Mouse (Mus musculus) cerebellum, adult (tissue): ENCODE measurements around the gene Ghdc.
"Not testable (repeated sequence)": the region's sequence is repeated elsewhere in the genome, so short reads cannot be mapped to it uniquely, and the experiment has no call there.

Experiments
- ATAC-seq: cut with Nextera tagmentation; 2 replicates; pipeline ENCODE4 v1.9.2; 2017; ENCODE audit warnings: mild to moderate bottlenecking, moderate library complexity, mixed read lengths; ENCODE audit not compliant: insufficient number of reproducible peaks, low FRiP score, low TSS enrichment

Ghdc gene

DNA sequence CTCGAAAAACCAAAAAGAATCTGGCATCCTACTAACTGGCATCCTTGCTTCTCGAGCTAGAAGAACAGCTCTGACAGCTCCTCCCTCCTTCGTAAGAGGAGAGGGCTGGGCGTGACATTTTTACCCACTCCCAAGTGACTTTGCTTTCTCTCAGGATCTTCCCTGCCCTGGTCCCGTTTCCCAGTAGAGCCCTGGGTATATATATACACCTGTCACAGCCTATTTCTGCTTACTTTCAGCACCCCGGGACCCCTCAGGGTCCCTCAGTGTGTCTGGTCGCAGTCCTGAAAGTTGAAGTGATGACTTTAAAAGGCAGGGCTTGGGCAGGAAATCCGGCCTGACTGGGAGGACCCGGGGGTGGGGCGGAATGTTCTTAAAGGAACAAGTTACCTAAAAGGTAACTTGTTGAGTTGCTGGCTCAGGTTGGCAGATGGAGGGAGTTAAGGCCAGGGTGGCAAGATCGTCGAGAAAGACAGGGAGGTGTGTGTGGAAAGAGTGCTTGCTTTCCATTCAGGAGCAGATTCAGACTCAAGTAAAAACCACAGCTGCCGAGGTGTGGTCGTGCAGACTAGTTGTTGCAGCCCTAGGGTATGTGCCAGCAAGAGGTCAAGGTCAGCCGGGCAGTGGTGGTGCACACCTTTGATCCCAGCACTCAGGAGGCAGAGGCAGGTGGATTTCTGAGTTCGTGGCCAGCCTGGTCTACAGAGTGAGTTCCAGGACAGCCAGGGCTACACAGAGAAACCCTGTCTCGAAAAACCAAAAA is at the start of gene Ghdc:
Ghdc (minus strand) TSS at position 312 of the 763 bp plus-strand sequence.
- no peak for ATAC-seq

DNA sequence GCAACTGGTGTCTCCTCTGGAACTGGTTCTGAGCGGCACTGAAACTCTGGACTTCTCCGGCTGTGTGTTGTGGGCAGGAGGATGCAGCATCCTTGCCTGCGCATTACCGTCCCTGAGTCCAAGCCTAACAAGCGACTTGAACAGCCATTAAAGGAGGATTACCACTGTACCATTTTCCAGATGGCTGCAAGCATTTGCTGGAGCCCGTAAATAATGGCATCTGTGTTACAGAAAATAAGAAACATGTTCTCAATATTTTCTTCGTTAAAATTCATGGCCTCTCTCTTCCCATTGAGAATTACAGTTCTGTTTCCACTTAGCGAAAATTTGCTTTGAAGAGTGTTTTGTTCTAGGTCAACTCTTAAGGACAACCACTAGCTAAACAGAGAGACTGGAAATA is 49.3 kb upstream of the Ghdc start:
- ATAC-seq = no peak

DNA sequence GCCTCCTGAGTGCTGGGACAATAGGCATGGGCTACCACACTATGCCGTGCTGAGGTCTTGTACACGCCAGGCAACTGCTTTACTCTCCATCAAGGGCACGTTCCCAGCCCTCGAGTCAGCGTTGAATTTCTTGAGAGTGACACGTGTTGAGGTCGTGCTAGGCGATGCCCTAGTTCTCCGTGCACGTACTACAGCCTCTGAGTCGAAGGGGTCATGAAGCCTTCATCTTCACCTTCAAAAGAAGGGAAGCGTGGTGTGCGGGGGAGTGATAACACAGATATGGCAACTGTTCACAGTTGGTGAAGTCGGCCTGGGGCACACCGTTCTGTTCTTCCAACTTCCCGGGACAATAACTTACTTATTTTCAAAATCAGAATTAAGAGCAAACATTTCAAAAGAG is 48.9 kb upstream of the Ghdc start:
- no peak for ATAC-seq

DNA sequence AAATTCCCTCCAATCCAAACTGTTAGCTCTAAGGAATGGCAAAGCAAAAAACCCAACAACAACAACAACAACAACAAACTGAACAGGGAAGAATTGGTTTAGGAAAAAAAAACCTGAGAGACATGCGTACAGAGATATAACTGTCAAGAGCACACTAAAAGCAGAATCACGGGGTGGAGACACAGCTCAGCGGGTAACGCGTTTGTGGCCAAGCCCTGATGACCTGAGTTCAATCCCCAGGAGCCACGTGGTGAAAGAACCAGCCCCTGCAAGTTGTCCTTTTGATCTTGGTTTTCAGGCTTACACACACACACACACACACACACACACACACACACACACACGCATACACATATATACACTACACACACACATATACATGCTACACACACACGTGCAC is 48.3 kb upstream of the Ghdc start:
- ATAC-seq = no peak

DNA sequence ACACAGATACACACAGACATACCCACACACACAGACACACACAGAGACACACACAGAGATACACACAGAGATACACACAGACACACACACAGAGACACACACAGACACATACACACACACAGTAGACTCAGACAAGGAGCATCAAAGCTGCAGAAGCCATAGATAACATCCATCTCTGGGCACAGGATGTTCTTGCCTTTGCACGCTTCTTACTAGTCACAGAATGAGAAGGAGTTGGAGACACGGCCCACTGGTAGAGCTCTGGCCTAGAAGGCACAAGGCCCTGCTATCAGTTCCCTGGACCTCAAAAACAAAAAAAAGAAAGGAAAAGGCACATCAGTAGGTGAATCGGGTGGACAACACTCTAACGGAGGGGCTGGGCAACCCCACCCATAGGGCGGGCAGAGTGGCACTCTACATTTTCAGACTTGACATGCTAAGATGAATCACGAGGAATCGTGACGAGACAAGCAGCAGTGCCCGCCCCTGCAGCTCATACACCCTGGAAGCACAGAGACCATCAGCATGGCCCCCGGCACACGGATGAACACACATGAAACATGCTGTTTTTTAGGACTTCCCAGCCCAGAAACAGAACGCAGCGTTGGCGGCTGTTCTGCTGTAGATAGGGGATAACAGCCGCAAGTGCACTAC is 47.7 kb upstream of the Ghdc start:
- ATAC-seq = no peak

DNA sequence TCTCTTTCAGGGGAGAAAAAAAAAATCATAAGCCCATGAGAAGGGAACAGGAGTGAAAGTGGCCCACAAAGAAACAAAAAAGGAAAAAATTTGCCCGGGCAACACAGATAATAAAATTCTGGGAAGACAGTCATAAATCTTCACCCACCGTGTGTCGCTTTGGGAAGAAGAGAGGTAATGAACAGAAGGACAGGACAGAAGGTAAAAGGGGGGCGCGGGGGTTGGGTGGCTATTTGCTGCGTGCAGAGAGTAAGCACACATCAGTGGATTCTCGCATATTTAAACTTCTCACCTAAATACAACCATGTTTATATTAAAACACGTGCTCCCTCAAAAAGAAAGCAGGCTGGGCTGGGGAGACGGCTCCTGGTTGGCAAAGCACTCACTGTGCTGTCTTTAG is 46.6 kb upstream of the Ghdc start:
- ATAC-seq = no peak

DNA sequence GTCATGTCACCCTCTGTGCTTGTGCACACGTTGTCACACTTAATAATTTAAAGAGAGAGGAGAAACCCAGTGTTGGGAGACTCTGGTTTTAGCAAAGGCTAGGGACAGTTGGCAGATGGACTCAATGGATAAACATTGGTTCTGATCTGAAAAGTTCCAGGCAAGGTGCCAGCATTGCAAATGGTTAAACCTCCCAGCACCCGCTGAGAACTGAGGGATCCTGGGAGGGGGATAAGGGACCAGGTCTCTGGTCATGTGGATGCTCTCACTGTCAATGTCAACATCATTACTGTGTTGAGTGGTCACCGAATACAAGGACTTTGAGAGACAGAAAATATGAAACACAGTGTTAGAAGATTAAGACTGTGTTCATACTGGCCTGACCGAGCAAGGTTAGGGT is 46.0 kb upstream of the Ghdc start:
- ATAC-seq = no peak; the same call in 1 of the 2 replicates

DNA sequence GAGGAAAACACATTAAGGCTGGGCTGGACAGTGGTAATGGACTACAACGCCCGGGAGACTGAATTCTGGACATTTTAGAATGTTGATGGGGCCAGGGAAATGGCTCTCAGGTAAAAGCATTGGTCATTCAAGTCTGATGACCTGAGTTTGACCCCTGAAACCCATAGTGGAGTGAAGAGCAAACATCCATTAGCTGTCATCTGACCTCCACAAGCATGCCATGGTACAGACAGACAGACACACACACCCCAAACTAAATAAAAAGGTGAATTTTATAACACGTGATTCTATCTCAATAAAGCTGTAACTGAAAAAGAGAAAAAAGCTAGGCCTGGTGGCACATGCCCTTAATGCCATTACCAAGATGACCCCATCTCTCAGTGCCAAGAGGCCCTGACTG is 45.6 kb upstream of the Ghdc start:
- no peak for ATAC-seq

DNA sequence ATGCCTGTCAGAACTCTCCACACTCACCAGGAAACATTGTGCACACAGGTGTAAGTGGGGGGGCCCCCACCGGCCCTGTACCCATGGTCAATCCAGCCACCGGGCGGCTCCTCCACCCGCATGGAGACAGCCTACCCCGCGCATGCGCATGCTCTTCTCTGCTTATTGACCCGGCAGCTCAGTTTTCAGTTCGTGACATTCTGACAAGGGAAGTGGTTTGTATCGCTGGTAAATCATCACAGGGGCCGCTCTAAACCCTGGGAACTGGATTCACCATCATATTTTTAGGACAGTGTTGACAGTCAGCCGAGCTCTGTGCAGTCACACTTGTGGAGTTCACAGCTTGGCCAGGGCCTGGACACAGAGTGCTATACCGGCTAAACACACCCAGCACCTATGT is 43.7 kb upstream of the Ghdc start:
- no peak for ATAC-seq

DNA sequence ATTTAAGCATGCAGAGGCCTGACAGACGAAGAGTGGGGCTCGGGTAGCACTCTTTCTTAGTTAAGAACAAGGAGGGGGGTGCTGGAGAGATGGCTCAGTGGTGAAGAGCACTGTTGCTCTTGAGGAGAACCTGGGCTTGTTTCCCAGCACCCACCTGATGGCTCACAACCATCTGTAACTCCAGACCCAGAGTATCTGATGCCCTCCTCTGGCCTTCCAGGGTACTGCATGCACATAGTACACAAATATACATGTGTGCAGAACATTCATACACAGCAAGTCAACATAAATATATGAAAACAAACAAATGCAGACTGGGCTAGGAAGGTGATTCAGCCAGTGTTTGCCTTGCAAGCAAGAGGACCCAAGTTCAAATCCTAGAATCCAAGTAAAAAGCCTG is 40.4 kb upstream of the Ghdc start:
- no peak for ATAC-seq

DNA sequence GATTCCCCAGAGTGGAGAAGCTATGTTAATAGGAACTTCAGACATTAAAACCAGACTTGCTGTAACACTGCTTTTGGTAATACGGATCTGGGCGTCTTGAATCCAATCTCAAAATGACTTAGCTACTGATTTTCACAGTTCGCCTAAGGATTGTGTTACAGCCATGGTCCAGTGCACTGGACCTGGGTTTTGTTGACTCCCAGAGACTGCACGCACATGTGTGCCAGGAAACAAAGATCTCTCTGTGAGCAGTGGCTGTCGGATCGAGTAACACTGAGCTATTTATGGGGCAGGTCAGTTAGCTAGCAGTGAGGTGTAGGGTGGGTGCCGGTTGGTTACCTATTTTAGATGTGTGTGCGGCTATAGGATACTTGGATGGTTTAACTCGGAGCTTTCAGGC is 39.8 kb upstream of the Ghdc start:
- no peak for ATAC-seq

DNA sequence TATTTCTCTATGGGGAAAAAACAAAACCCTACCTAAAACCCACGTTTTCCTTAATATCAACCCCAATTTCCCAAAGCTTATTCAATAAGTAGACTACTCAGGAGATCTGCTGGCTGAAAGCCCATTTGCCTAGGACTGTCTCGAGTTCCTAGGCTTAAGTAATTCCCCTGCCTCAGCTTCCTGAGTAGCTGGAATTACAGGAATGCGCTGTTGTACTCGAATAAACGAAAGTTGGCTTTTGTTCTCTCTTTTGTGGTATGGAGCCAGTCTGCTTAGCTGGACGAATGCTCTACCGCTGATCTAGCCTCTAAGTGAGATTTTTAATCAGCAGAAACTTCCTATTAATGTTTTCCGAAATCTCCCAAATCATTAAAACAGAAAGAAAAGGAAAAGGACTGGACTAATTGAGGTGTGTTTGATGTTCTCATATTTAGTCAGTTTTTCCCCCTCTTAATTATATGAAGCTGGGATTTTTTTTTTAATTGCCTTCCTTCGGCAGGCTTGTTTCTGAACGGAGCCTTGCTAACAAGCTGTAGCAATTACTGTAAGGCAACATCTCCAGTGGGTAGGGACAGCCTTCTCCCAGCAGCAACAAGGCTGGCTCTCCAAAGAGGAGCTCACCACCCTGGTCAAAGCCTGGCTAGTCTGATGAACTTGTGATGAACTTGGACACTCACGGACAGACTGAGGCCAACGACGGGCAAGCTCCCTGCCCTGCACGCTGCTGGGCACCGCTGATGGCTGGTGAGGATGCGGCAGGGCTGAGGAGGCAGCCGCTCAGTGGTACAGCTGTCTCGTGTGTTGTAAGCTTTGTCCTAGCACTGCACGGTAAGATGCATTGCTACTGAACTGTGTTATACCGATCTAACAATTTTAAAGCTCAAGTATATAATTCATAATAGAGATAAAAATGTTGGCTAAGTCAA is 35.9 kb upstream of the Ghdc start:
- ATAC-seq = no peak

DNA sequence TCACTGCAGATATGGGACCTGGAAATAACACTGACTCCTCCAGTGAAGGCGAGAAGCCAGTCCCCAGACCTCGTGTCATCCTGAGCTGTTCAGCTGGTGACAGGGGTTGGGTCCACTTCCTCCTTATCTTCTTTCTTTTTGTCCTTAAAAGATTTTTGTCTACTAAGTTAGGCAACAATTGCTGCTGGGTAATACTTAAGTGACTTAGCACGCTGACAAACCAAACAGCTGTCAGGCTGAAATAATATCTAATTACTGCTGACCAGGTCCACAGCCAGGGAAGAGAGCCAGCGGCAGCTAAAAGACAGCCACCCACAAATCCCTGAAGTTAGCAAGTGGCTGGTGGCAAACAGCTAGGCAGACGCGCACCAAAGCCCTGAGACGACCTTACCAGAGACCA is 34.8 kb upstream of the Ghdc start:
- ATAC-seq = no peak

DNA sequence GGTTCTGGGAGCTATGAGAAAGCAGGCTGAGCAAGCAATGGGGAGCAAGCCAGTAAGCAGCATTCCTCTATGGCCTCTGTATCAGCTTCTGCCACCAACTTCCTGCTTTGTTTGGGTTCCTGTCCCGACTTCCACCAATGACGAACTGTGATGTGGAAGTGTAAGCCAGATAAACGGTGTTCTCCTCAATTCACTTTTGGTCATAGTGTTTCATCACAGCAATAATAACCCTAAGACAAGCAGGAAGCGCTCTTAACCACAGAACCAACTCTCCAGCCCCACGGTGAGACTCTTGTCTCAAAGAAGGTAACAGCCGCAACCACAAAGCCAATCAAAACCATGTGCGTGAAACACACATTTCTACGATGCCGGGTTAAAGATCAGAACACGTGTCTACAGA is 33.7 kb upstream of the Ghdc start:
- no peak for ATAC-seq

DNA sequence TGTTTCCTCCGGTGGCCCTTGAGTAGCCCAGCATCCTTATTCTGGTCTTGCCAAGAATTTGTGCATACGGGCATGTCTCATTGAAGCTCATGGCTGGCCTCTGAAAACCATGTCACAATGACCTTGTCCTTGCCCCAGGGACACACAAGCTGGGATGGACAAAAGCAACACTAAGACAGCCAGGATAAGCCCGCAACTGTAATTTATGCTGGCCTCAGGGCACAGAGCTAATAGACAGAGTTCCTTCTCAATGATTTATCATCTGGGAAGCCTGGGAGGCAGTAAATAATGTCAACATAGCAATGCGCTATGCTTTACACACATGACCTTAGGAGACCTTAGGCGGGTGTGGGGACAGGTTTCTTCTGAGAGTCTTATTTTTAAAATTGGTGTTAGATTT is 28.7 kb upstream of the Ghdc start:
- ATAC-seq = no peak

DNA sequence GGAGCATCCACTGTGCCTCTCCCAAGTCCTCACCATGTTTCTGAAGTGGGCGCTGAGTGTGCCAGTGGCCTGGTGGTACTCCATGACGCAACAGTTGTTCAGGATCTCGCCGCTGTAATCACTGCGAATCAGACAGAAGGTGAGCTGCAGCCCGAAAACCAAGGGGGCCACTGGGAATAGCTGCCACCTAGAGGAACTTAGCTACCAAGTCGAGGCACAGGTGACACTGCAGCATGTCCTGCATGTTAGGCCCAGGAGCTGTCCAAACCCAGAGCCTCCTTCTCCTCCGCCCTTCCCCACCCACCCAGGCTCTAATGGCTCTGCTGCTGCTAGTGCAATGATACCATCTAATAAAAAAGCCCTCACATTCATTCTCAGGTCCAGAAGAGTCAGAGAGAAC is 25.8 kb upstream of the Ghdc start:
- ATAC-seq = no peak

DNA sequence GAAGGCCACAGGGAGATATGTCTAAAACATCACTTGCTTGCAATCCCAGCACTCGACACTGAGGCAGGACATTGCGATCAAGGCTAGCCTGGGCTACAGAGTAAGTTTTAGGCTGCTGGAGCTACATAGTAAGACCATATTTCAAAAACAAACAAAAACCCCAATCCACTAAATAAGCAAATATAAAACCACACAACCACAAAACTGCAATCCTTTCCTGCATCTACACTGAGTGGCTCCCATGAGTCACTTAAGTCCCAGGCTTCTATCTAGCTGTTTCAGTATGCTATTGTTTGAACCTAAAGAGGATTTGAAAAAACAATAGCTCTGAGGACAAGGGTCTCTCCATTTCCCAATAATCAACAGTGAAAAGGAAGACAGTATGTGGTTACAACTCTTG is 24.6 kb upstream of the Ghdc start:
- ATAC-seq = no peak

DNA sequence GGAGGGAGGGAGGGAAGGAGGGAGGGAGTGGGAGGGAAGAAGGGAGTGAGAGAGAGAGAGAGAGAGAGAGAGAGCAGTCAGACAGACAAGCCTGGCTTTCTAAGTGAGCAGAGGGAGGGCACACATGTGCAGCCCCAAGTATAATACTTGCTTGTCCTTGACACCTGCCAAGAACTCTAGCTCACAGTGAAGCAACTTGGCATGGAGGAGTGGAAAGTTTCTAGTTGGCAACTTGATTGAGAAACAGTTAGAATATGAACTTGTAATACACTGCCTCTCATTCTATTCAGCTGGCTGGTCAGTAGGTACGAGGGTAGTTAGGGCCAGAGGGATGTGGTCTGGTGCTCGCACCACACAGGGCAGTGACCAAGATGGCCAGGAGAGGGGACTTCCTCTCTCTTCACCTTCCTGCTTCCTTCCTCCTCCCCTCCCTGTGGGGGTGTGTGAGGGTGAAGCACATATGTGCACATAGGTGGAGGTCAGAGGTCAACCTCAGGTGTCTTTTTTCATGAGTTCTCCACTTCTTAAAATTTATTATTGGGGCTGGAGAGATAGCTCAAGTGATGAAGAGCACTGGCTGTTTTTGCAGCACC is 20.8 kb upstream of the Ghdc start:
- no peak for ATAC-seq

DNA sequence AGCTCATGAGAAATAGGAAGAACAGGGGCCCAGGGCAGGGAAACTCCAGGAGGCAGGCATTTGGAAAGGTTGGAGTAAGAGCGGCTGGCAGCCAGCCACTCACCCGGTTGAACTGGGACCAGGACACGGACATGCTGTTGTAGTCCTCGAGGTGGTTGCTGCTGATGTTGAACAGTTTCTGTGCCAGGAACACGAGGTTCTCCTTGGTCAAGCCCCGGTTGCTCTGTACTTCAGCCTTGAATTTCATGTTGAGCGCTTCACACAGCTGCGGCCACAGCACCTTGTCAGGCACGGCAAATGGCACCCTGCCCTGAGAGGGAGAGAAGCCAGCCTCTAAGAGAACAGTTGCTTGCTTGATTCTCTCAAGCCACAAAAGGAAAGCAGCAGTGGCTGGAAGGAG is 19.9 kb upstream of the Ghdc start:
- ATAC-seq = not testable (repeated sequence)

DNA sequence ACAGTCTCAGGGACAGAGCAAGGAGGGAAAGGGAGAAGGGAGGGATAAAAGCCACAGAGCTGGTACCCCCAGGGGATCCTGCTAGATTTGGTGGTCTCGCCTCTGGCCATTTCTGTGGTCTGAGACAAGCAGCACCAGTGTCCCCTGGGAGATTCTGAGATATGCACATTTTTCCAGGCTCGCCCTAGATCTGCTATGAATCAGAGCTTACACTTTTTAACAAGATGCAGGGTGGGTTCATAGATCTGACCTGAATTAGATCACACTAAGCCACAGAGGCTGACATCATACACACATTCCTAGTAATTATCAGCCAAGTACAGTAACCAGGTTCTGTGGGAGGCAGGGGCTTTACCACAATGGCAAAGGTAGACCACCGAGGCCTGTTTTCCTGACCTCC is 18.9 kb upstream of the Ghdc start:
- ATAC-seq = no peak

DNA sequence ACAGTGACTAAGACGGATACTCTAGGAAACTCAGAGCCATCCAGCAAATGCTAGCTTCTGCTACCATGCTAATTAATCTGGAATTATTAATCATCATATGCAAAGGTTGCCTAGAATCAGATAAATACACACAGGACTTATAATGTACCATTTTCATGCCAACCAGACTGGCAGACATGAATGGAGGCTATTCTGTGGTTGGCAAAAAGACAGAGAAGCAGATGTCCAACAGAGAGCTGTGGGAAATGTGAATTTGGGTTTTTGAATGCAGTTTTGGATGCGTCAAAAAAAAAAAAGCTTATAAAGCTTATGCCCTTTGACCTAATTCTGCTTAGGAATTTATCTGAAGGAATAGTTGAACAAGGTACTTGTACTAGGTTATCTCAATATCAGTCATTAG is 15.0 kb upstream of the Ghdc start:
- no peak for ATAC-seq
